Comparison of ENCODE assay signal across 15 mouse cellular contexts in the genomic region with DNA sequence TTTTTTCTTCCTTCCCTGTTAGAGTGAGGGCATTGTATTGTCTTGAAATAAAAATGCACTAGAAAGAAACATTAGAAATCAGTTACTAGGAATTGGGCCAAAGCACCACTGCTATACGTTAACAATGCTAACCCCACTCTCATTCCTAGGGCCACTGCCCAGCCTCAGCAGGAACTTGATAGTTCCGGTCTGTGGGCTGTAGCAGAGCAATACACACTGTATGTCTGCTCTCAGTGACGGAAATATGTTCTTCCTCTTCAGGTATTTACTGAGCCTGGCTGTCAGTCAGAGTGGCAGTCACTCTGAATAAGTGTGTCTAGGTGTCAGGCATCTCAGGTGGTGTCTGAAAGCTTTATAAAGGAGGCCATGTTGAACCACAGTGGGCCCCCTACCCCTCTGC.
"Had no signal": no experiment of that assay in that cellular context is flagged by ENCODE, and none has a peak within 500 bp of the region (broad histone marks: within the 10 kb centered on the region; RNA-seq: fewer than 3 reads in every experiment).

No protein-coding gene starts in this region.

- ATAC-seq: hindbrain, postnatal 0 days; intestine, embryonic 16.5 days had no signal

- DNase-seq: gastrocnemius, postnatal 14 days; gastrocnemius, postnatal 36 days; heart, adult 18-20 months; heart, postnatal 10 days; heart, postnatal 4 days; kidney, adult 11 months; kidney, adult 2 months; kidney, adult 9 months; kidney, postnatal 14 days; kidney, postnatal 36 days; layer of hippocampus, adult 9-11 months; layer of hippocampus, postnatal 36 days; left cerebral cortex, postnatal 4 days had no signal
